Mouse (Mus musculus) G1E (cell line): ENCODE data around the gene Tbata.

Experiments
- CTCF ChIP-seq: IDR thresholded peaks from 2 replicates; pipeline ENCODE4 v1.5.1; 2012; ENCODE audit warnings: low read depth, low read length, inconsistent platforms, mixed read lengths
- GATA1 ChIP-seq: IDR thresholded peaks from 2 replicates; pipeline ENCODE4 v1.6.1; 2012; ENCODE audit warnings: borderline replicate concordance, low read length, inconsistent platforms, mixed read lengths
- GATA2 ChIP-seq: IDR thresholded peaks from 2 replicates; pipeline ENCODE4 v1.6.1; 2012; ENCODE audit warnings: low read depth, low read length, inconsistent platforms, borderline replicate concordance
- POLR2AphosphoS5 ChIP-seq: IDR thresholded peaks from 2 replicates; pipeline ENCODE4 v1.6.1; 2012; ENCODE audit warnings: low read depth, low read length, inconsistent platforms; ENCODE audit not compliant: insufficient replicate concordance
- TAL1 ChIP-seq: conservative IDR thresholded peaks from 2 replicates; pipeline ENCODE4 v1.6.1; 2012; ENCODE audit warnings: low read depth, low read length, inconsistent platforms, mixed read lengths

GRCm38 (mm10) chr10:61167333-61168096, 4.2 kb upstream of the Tbata start:
- TF ChIP-seq GATA1 (no peak), CTCF (no peak), POLR2AphosphoS5 (no peak), GATA2 (no peak), TAL1 (no peak)
